Mouse (Mus musculus) liver, adult (tissue): Measurements from ENCODE around the gene AC124108.1.
A peak's percentile ranks its signal among the peaks of the same experiment; 100 is the strongest.

Source experiments
- GATA4 ChIP-seq: IDR thresholded peaks from 2 replicates; pipeline ENCODE4 v1.6.1; 2014; ENCODE audit warnings: mild to moderate bottlenecking, low read length; ENCODE audit not compliant: insufficient replicate concordance

Gene AC124108.1

DNA sequence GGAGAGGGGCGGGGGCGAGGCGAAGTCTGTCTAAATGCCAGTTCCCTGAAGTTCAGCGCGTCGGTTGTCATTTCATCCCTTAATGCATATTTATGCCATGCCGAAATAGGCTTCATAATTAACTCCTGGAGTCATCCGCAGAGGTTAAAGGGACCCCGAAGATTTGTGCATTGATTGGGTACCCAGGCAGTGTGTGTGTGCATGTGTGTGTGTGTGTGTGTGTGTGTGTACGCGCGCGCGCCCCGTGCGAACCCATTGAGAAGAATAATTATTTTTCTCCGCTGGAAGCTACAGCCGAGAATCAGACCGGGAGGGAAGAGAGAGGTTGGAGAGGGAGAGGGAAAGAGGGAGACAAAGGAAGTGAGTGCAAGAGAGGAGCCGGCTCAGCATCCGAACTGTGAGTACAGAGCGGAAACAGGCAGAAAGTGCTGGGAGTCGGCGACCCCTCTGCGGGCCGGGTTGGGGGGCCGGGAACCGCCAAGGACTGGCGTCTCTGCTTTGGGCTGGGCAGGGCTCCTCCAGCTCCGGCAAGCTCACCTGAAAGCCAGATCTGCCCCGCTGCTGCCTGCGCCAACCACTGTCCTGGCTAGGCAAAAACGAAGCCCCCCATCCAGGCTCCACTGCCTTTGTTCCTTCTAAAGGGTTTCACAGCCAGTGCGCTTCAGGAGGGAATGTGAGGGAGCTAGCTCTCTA lies at the start of gene AC124108.1, which contains the start of gene Lemd1:
Gene AC124108.1, plus strand, starts transcription at position 365 of the 693 bp plus-strand sequence.
Gene Lemd1, plus strand, starts transcription at position 339 of the 693 bp plus-strand sequence.
- no peak for TF ChIP-seq GATA4

DNA sequence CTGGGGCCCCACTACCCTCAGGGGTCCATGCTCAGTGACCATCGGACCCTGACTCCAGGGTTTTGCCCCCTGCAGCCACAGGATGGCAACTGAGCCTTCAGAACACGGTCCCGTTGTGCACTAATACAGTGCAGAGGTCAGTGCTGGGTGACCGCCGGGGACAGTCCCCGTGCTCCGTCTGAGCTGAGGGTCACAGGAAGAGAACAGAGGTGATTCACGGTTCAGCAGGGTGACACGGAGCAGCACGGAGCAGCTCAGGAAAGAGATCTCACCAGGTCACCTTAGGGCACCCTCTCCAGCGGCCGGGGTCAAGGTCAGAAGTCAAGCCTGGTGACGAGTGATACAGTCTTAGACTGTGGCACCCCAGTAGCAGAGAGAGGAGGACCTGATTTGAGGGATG lies 49.5 kb upstream of the AC124108.1 start:
- TF ChIP-seq GATA4, result no peak

DNA sequence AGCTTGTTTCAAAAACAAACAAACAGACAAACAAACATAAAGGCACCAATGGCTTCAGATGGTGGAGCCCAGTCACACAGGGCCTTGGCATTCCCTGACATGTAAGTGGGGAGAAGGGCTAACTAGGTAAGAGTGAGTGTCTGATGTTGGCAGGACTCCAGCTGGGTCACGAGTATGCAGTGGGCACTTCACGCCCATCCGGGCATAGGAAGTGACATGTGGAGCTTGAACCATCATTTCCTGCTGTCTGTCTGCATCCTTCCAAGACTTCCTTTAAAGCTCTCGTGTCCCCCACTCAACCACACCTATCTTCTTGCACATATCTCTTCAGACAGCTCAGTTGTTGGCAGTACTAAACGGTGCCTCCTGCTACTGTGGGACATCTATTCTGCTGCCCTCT lies 48.2 kb upstream of the AC124108.1 start:
- TF ChIP-seq GATA4, result no peak

DNA sequence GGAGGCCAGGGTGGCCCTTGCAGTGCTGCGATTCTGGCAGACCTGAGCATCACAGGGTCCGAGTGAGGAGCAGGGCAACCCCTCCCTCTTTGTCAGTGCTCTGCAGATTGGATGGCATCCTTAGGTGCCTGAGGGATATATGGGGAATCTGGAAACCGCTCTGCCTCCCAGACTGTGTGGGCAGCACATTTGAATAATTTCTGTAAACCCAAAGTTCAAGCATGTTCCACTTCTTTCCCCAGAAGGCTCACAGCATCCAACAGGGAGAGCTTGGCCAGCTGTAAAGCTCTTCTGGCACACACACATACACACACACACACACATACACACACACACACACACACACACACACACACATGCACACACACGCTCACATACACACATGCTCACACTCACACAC lies 47.5 kb upstream of the AC124108.1 start:
- TF ChIP-seq GATA4, result no peak

DNA sequence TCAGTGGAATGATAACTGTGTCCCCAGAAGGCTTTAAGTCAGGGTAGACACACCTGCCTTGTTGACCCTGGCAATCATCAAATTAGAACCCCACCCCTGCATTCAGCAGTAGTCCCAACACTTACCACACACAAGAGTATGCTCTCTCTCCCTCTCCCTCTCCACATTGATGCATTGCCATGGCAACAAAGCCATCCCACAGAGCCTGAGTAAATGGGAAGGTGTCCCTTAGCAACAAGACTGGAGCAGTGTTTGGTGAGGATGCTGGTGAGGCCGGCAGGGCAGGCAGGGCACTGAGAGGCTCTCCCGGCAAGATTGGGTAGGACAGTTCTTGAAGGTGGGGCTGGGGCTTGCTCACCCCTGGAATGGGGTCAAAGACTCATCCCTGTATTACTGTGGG lies 47.0 kb upstream of the AC124108.1 start:
- no peak for TF ChIP-seq GATA4

DNA sequence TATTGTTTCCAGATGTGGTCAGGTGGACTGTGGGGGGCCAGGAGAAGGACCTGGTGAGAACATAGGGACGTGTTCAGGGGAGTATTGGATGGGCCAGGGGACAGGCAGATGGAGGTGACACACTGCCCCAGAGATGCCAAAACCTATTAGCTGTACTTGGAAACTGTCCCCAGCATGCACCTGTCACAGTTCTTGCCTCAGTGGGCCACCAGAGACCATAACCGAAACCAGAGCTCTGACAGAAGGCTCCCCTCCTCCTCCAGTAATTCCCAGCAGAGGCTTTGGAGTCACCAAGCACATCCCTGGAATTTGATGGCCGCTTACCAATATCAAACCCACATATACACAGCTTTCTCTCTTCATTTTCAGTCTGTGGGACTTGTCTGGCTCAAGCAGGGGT lies 46.4 kb upstream of the AC124108.1 start:
- no peak for TF ChIP-seq GATA4

DNA sequence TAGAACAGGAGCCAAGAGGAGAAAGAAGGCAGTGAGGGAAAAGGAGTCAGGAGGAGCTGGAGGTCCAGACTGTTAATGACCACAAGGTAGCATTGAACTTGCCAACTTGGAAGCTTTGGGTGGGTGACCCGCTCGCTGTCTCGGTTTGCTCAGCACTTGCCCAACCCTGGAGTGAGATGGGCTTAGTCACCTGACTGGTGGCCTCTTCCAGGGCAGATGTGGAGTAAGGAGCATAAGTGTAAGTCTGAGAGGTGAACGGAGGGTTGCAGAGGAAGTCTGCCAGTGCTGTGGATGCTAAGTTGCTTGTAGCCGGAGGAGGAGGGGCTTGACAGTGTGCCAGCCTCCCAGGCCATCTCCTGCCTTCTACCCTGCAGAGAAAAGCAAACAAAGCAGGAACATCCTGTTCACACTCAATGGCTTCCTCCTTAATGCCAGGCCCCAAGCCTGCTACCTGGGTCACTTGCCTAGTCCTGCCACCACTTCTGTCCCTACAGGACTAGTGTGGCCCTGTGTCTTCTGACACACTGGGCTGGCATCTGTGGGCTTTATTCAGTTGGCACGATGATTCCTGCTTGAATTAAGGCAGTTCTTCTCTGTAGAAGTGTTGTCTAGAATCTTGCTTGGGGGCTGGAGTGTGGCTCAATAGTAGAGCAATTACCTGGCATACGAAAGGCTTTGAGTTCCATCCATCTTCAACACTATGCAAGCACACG lies 45.1 kb upstream of the AC124108.1 start:
- TF ChIP-seq GATA4, result no peak

DNA sequence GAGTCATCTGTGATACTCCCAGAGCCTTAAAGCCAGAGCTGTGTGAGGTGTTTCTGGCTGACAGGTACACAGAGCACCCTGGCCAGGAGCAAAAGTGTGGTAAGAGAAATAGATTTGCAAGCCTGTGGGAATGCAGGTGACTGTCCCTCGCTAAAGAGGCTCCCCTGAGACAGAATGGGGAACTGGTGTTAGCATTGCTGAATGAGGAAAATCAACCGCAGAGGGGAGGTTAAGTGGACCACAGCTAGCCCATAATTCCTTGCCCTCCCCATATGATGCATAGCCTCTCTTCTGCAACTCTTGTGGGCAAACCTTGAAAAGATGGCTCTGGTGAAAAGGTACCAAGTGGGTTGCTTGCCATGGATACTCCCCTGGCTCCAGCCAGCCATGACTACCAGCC lies 41.8 kb upstream of the AC124108.1 start:
- no peak for TF ChIP-seq GATA4

DNA sequence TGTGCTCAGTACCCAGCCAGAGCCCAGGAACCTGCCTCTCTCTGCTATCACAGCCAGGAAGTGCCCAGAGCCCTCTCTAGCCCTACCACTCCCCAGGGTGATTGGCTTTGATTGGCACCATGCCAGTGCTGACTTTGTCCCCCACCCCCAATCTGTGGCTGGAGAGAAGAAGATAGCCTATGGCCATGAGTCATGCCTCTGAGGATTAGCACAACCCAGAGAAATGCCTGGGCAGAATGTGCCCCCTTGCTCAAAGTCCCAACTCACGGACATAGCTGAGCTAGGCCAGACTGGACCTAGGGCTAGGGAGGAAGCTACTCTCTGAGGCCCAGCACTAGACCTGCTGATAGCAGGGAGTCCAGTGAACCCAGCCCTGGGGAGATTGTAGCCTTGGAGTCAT lies 41.1 kb upstream of the AC124108.1 start:
- TF ChIP-seq GATA4, result peak; percentile 49; the same call in 1 of the 2 replicates

DNA sequence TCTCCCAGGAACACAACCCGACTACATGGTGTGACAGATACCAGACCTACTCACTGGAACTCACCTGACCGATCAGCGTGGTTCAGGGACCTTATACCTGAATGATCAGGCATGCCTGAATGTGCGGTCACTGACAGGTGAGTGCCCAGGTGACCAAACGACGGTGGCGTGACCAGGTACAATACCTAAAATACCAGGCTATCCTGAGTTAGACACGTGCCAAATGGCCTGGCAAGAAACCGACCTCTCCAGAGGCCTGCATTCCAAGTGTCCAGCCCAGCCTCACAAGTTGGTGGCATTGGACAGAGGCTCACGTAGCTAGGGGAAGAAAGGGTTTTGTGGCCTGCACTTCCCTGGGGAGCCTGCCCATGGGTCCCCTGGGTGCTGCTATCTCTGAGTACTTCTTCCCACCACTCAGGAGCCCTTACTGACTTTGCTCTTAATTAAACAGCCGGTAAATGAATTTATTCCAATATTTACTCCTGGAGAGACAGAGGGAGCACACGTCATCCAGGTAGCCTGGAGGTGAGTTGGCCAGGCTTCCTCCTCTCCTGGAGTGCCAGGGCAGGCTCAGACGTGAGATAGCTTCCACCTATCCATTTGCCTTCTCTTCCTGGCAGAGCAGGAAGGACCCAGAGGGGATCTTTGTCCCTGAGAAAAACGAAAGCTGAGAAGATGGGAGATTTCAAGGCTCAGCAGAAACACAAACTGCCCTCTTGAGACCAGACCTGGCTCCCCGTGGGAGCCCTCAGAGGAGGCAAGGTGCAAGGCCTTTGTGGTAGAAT lies 40.2 kb upstream of the AC124108.1 start:
- no peak for TF ChIP-seq GATA4

DNA sequence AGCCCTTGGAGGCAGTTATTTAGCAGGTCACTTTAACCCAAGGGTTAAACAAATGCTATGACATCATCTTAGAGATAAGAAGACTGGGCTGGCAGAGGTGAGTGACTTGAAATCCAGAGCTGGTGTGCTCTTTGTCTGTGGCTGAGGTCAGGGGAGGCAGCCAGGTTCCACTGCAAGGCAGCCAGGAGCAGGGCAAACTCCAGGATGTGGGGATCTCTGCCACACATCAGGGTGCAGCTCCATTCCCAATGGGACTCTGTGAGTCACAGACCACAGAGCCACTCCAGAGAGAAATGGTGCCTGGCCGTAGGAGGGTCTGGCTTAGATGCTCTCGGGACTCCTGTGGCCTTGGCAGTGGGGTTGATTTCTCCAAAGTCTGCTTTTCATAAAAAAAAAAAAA lies 39.3 kb upstream of the AC124108.1 start:
- TF ChIP-seq GATA4, result peak; percentile 41; the same call in 1 of the 2 replicates

DNA sequence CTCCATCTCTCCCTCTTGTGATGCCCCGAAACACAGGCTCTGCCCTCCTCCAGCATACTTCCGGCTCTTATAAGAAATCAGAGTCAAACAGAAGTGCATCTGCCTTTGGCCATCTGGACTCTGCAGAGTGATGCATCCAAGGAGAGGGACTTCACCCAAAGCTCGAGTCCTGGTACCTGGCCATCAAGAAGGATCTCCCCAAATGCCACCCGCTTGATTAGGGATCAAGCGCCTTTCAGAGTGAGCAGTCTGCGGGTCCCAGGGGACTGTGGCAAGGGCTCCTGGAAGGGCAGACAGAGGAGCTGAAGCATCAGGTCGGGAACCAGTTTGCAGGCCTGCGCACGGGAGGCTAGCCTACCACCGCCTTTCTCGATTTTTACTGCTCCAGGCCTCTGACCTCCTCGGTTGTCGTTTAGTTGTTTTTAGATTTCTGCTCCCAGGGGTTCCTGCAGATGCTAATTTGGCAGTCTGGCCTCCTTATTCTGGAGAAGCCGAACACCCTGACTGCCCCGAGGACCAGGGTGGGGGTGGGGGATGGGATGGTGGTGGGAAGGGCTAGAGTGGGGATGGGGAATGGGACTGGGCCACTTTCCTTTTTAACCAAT lies 38.1 kb upstream of the AC124108.1 start:
- TF ChIP-seq GATA4, result no peak

DNA sequence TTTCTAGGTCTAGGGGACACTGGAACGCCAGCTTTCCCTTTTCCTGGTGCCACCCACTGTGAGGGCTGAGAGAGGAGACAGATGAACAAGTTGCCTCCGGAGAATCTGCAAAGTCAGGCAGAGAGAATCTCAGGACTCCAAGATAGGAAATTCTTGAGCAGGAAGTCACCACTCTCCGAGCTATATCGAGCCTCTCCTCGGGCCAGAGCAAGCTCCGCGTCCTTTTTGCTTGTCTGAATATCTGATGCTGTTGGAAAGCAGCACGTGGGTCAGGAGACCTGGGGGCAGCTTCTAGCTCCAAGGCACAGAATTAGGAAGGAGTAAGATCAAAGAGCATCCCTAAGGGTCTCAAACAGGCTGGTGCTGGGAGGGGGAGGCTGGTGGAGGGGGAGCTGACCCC lies 37.6 kb upstream of the AC124108.1 start:
- peak; percentile 31; the same call in 1 of the 2 replicates for TF ChIP-seq GATA4

DNA sequence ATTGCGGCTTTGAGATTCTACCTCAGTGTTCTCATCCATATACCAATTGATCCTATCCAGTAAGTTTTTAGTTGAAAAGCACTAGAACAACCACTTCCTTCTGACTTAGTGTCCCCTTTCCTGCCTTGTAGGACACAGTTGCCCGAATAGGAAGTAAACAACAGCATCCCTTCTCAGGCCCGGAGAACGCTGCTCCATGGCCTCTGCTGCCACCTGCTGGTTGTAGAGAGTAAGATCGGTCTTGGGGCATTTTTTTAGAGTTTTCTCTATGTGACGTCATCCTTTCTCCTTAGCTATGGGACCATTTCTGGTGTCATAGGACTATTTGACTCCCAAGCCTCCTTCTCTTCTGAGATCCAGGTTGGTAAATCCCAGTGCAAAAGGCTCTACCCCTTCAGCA lies 35.5 kb upstream of the AC124108.1 start:
- TF ChIP-seq GATA4, result no peak
